Mouse (Mus musculus) kidney, adult 9 months (tissue): ENCODE measurements around the gene Slc39a11.

ENCODE experiments used
- DNase-seq: peaks from one replicate; pipeline ENCODE4 v3.0.0; 2022

Gene Slc39a11

GRCm38 (mm10) chr11:113389637-113390036, 260.2 kb downstream of the Slc39a11 start:
- DNase-seq = no peak

GRCm38 (mm10) chr11:113382674-113383571, 267.0 kb downstream of the Slc39a11 start:
- DNase-seq = no peak

- no peak for DNase-seq
Measured at GRCm38 (mm10) chr11:113381550-113381949, 268.3 kb downstream of the Slc39a11 start.

GRCm38 (mm10) chr11:113378867-113379266, 271.0 kb downstream of the Slc39a11 start:
- DNase-seq = no peak

GRCm38 (mm10) chr11:113376066-113376465, 273.8 kb downstream of the Slc39a11 start:
- peak; percentile 15 for DNase-seq

- DNase-seq = no peak
Measured at GRCm38 (mm10) chr11:113373926-113374325, 276.0 kb downstream of the Slc39a11 start.

GRCm38 (mm10) chr11:113373331-113373730, 276.5 kb downstream of the Slc39a11 start:
- no peak for DNase-seq

GRCm38 (mm10) chr11:113368046-113368445, 281.8 kb downstream of the Slc39a11 start:
- DNase-seq = peak; percentile 14

GRCm38 (mm10) chr11:113366257-113367030, 283.4 kb downstream of the Slc39a11 start:
- DNase-seq = no peak

- DNase-seq = no peak
Measured at GRCm38 (mm10) chr11:113363739-113364138, 286.1 kb downstream of the Slc39a11 start.

GRCm38 (mm10) chr11:113362617-113363016, 287.3 kb downstream of the Slc39a11 start:
- DNase-seq = no peak

- no peak for DNase-seq
Measured at GRCm38 (mm10) chr11:113360049-113360835, 289.6 kb downstream of the Slc39a11 start.

GRCm38 (mm10) chr11:113355932-113356331, 293.9 kb downstream of the Slc39a11 start:
- no peak for DNase-seq

GRCm38 (mm10) chr11:113352085-113352815, 297.6 kb downstream of the Slc39a11 start:
- no peak for DNase-seq

- no peak for DNase-seq
Measured at GRCm38 (mm10) chr11:113350583-113350982, 299.3 kb downstream of the Slc39a11 start.

GRCm38 (mm10) chr11:113346895-113347514, 302.9 kb downstream of the Slc39a11 start:
- no peak for DNase-seq

GRCm38 (mm10) chr11:113339770-113340169, 310.1 kb downstream of the Slc39a11 start:
- DNase-seq = no peak

- no peak for DNase-seq
Measured at GRCm38 (mm10) chr11:113338581-113338980, 311.3 kb downstream of the Slc39a11 start.

- DNase-seq = no peak
Measured at GRCm38 (mm10) chr11:113335706-113336105, 314.2 kb downstream of the Slc39a11 start.

- no peak for DNase-seq
Measured at GRCm38 (mm10) chr11:113334444-113334881, 315.4 kb downstream of the Slc39a11 start.

GRCm38 (mm10) chr11:113333535-113333934, 316.3 kb downstream of the Slc39a11 start:
- DNase-seq = no peak
